In genomic region chr3:55890574-55890973, GRCm38 (mm10) we compare ENCODE assay signal across 28 mouse cellular contexts.
DNase-seq lines count a peak whose midpoint lies in the region; ATAC-seq and TF ChIP-seq lines count a peak whose summit lies in the region.
"Had no signal": no experiment of that assay in that cellular context is flagged by ENCODE, and none has a peak within 500 bp of the region (broad histone marks: within the 10 kb centered on the region; RNA-seq: fewer than 3 reads in every experiment).

No protein-coding gene starts in this region.

- ATAC-seq in neural tube, embryonic 13.5 days (ENCODE audit: low read depth): no peak
- ATAC-seq in liver, embryonic 16.5 days (ENCODE audit: low read depth): peak; percentile 68
- ATAC-seq in forebrain, postnatal 0 days: no peak
- ATAC-seq in intestine, embryonic 16.5 days: no peak
- ATAC-seq: CD4-positive, CD25-positive, alpha-beta regulatory T cell, adult 4 months; forebrain, embryonic 13.5 days had no signal

- no peaks in the 10 kb centered on the region for H3K27me3 ChIP-seq in neural tube, embryonic 13.5 days
- H3K27me3 ChIP-seq in limb, embryonic 10.5 days (ENCODE audit: low read depth, poor library complexity, severe bottlenecking): no peaks in the 10 kb centered on the region
- H3K27me3 ChIP-seq in liver, embryonic 16.5 days (ENCODE audit: control insufficient read depth, insufficient read depth, low read depth, low read length): no peaks in the 10 kb centered on the region
- H3K27me3 ChIP-seq in forebrain, postnatal 0 days (ENCODE audit: insufficient read depth, low read length): no peaks in the 10 kb centered on the region
- no peaks in the 10 kb centered on the region for H3K27me3 ChIP-seq in intestine, embryonic 16.5 days (replicated peaks; ENCODE audit: control insufficient read depth, insufficient read depth, low read length)
- H3K27me3 ChIP-seq: forebrain, embryonic 13.5 days; limb, embryonic 15.5 days; lung, embryonic 15.5 days had no signal

- H3K36me3 ChIP-seq in neural tube, embryonic 13.5 days: no peaks in the 10 kb centered on the region
- H3K36me3 ChIP-seq in limb, embryonic 10.5 days: no peaks in the 10 kb centered on the region
- no peaks in the 10 kb centered on the region for H3K36me3 ChIP-seq in liver, embryonic 16.5 days (ENCODE audit: control insufficient read depth, insufficient read depth)
- no peaks in the 10 kb centered on the region for H3K36me3 ChIP-seq in forebrain, postnatal 0 days (ENCODE audit: insufficient read depth)
- no peaks in the 10 kb centered on the region for H3K36me3 ChIP-seq in intestine, embryonic 16.5 days (ENCODE audit: control insufficient read depth, insufficient read depth, low read length)
- H3K36me3 ChIP-seq: limb, embryonic 15.5 days; lung, embryonic 15.5 days; midbrain, embryonic 10.5 days had no signal

- no peak overlapping the region for H3K4me3 ChIP-seq in neural tube, embryonic 13.5 days
- no peak overlapping the region for H3K4me3 ChIP-seq in limb, embryonic 10.5 days
- no peak overlapping the region for H3K4me3 ChIP-seq in liver, embryonic 16.5 days (ENCODE audit: low read depth, low read length)
- H3K4me3 ChIP-seq in forebrain, postnatal 0 days (ENCODE audit: low read depth, low read length): no peak overlapping the region
- no peak overlapping the region for H3K4me3 ChIP-seq in intestine, embryonic 16.5 days (ENCODE audit: low read length)
- H3K4me3 ChIP-seq: forebrain, embryonic 13.5 days; layer of hippocampus, adult 2 months; limb, embryonic 15.5 days; lung, embryonic 15.5 days; midbrain, embryonic 10.5 days; myocyte had no signal

- DNase-seq in neural tube, embryonic 10.5 days (ENCODE audit: extremely low spot score, low spot score): no peak
- DNase-seq in limb, embryonic 10.5 days (ENCODE audit: low spot score): no peak
- no peak for DNase-seq in forebrain, postnatal 0 days
- no peak for DNase-seq in urinary bladder, postnatal 4 days (ENCODE audit: low spot score in 2 of 2)
- DNase-seq: adrenal gland, postnatal 14 days; cerebellum, adult 11 months; cerebellum, adult 9-10 months; cerebellum, postnatal 36 days; gastrocnemius, postnatal 25 days; heart, adult 11 months; heart, postnatal 36 days; kidney, adult 11 months; kidney, postnatal 36 days; left cerebral cortex, postnatal 4 days; spleen, adult 18-20 months; thymus, postnatal 36 days had no signal

- no peak overlapping the region for H3K9ac ChIP-seq in neural tube, embryonic 13.5 days
- no peak overlapping the region for H3K9ac ChIP-seq in liver, embryonic 16.5 days (ENCODE audit: low read depth, low read length)
- no peak overlapping the region for H3K9ac ChIP-seq in forebrain, postnatal 0 days
- H3K9ac ChIP-seq in intestine, embryonic 16.5 days (ENCODE audit: low read depth, low read length): no peak overlapping the region
- H3K9ac ChIP-seq: forebrain, embryonic 13.5 days; hindbrain, embryonic 14.5 days; limb, embryonic 15.5 days; lung, embryonic 15.5 days had no signal

- peak overlapping the region; percentile 3; the same call in 1 of the 2 replicates for H3K27ac ChIP-seq in neural tube, embryonic 13.5 days (replicated peaks)
- 0 out of 2 replicates have a peak overlapping the region, but pooled peaks have one; percentile 14 for H3K27ac ChIP-seq in limb, embryonic 10.5 days
- H3K27ac ChIP-seq in liver, embryonic 16.5 days (ENCODE audit: low read length): no peak overlapping the region
- no peak overlapping the region for H3K27ac ChIP-seq in forebrain, postnatal 0 days (ENCODE audit: low read depth, low read length)
- no peak overlapping the region for H3K27ac ChIP-seq in intestine, embryonic 16.5 days (ENCODE audit: low read length)
- H3K27ac ChIP-seq: forebrain, embryonic 13.5 days; hindbrain, embryonic 14.5 days; layer of hippocampus, adult 2 months; limb, embryonic 15.5 days; lung, embryonic 15.5 days; midbrain, embryonic 10.5 days had no signal

- TF ChIP-seq CTCF in forebrain, postnatal 0 days (IDR thresholded peaks at IDR 0.05; ENCODE audit: low read depth): no peak

- H3K4me1 ChIP-seq in neural tube, embryonic 13.5 days (replicated peaks): no peaks in the 10 kb centered on the region
- H3K4me1 ChIP-seq in limb, embryonic 10.5 days: peaks cover 41% of the 10 kb centered on the region
- no peaks in the 10 kb centered on the region for H3K4me1 ChIP-seq in liver, embryonic 16.5 days (ENCODE audit: control insufficient read depth, low read depth, low read length)
- no peaks in the 10 kb centered on the region for H3K4me1 ChIP-seq in forebrain, postnatal 0 days (ENCODE audit: insufficient read depth)
- no peaks in the 10 kb centered on the region for H3K4me1 ChIP-seq in intestine, embryonic 16.5 days (ENCODE audit: control insufficient read depth, insufficient read depth, low read length)
- H3K4me1 ChIP-seq: forebrain, embryonic 13.5 days; lung, embryonic 15.5 days had no signal

- H3K4me2 ChIP-seq in neural tube, embryonic 13.5 days: no peak overlapping the region
- no peak overlapping the region for H3K4me2 ChIP-seq in liver, embryonic 16.5 days (ENCODE audit: low read depth, low read length)
- H3K4me2 ChIP-seq in forebrain, postnatal 0 days (ENCODE audit: low read depth): no peak overlapping the region
- H3K4me2 ChIP-seq in intestine, embryonic 16.5 days (ENCODE audit: low read depth, low read length): no peak overlapping the region
- H3K4me2 ChIP-seq: forebrain, embryonic 13.5 days; heart, embryonic 11.5 days; hindbrain, embryonic 14.5 days; limb, embryonic 15.5 days; lung, embryonic 15.5 days had no signal

- 93% methylated on average over 5 of the region's 5 CpGs for WGBS in neural tube, embryonic 13.5 days
- 87% methylated on average over 5 of the region's 5 CpGs for WGBS in limb, embryonic 10.5 days
- WGBS in liver, embryonic 16.5 days (ENCODE audit: insufficient replicate concordance): 51% methylated on average over 5 of the region's 5 CpGs
- WGBS in forebrain, postnatal 0 days: 91% methylated on average over 5 of the region's 5 CpGs
- WGBS in intestine, embryonic 16.5 days: 66% methylated on average over 5 of the region's 5 CpGs

- no peaks in the 10 kb centered on the region for H3K9me3 ChIP-seq in neural tube, embryonic 13.5 days
- H3K9me3 ChIP-seq in limb, embryonic 10.5 days (replicated peaks): no peaks in the 10 kb centered on the region
- H3K9me3 ChIP-seq in liver, embryonic 16.5 days (replicated peaks; ENCODE audit: control insufficient read depth, low read length): no peaks in the 10 kb centered on the region
- H3K9me3 ChIP-seq in forebrain, postnatal 0 days (ENCODE audit: low read length): no peaks in the 10 kb centered on the region
- H3K9me3 ChIP-seq in intestine, embryonic 16.5 days (ENCODE audit: control insufficient read depth, low read length): no peaks in the 10 kb centered on the region
- H3K9me3 ChIP-seq: forebrain, embryonic 13.5 days; limb, embryonic 15.5 days; lung, embryonic 15.5 days; midbrain, embryonic 10.5 days had no signal

Comparison
In these comparisons a context has a peak if more than half of its experiments do, and no peak if none do; other contexts are left out.
1. H3K27ac ChIP-seq: peak in neural tube, embryonic 13.5 days (single experiment) and limb, embryonic 10.5 days (single experiment); none in liver, embryonic 16.5 days (single experiment), forebrain, postnatal 0 days (single experiment) and intestine, embryonic 16.5 days (single experiment).